Mouse (Mus musculus): Measurements from ENCODE around the gene Zfp64. TPM values are rescaled to one million over a fixed set of nuclear protein-coding genes. Genes with fewer than 3 reads are reported as not detected.
"Not testable (repeated sequence)": the region's sequence is repeated elsewhere in the genome, so short reads cannot be mapped to it uniquely, and the experiment has no call there.

Gene Zfp64
- polyA plus RNA-seq, 1 experiment from 2014 or later = 46.0 TPM

- H3K36me3 ChIP-seq (ENCODE audit: control insufficient read depth, insufficient read depth, low read length) = no peaks in the 10 kb centered on the region
- H3K4me1 ChIP-seq (ENCODE audit: control insufficient read depth, insufficient read depth, low read length) = peaks cover 9% of the 10 kb centered on the region
- H3K9me3 ChIP-seq (replicated peaks; ENCODE audit: control insufficient read depth, low read length, poor library complexity, severe bottlenecking) = no peaks in the 10 kb centered on the region
- no peak overlapping the region for H3K9ac ChIP-seq (ENCODE audit: low read depth, low read length)
- no peak for ATAC-seq
- H3K27ac ChIP-seq (ENCODE audit: low read length) = no peak overlapping the region
- no peak overlapping the region for H3K4me2 ChIP-seq (ENCODE audit: low read length)
- 0 out of 2 replicates have a peak, but pooled peaks cover 2% of the 10 kb centered on the region for H3K27me3 ChIP-seq (ENCODE audit: control insufficient read depth, insufficient read depth, low read depth, low read length)
- no peak overlapping the region for H3K4me3 ChIP-seq (ENCODE audit: low read depth, low read length)
- 7% methylated on average over 16 of the region's 16 CpGs for WGBS
Observed at GRCm38 (mm10) chr2:168860032-168860691, 95.2 kb downstream of the Zfp64 start.

- Histone ChIP-seq H3K27me3 (ENCODE audit: control insufficient read depth, insufficient read depth, low read depth, low read length) (0 out of 2 replicates have a peak, but pooled peaks cover 2% of the 10 kb centered on the region), H3K4me1 (ENCODE audit: control insufficient read depth, insufficient read depth, low read length) (peaks cover 9% of the 10 kb centered on the region), H3K9me3 (replicated peaks; ENCODE audit: control insufficient read depth, low read length, poor library complexity, severe bottlenecking) (no peaks in the 10 kb centered on the region), H3K4me3 (ENCODE audit: low read depth, low read length) (no peak overlapping the region), H3K27ac (ENCODE audit: low read length) (no peak overlapping the region), H3K4me2 (ENCODE audit: low read length) (no peak overlapping the region), H3K36me3 (ENCODE audit: control insufficient read depth, insufficient read depth, low read length) (no peaks in the 10 kb centered on the region), H3K9ac (ENCODE audit: low read depth, low read length) (no peak overlapping the region)
- ATAC-seq = no peak
- 73% methylated on average over 7 of the region's 7 CpGs for WGBS
Observed at GRCm38 (mm10) chr2:168856638-168857037, 98.7 kb downstream of the Zfp64 start.

GRCm38 (mm10) chr2:168854777-168855176, 100.6 kb downstream of the Zfp64 start:
- H3K4me1 ChIP-seq (ENCODE audit: control insufficient read depth, insufficient read depth, low read length) = no peaks in the 10 kb centered on the region; the same call in 1 of the 2 replicates
- 0 out of 2 replicates have a peak, but pooled peaks cover 2% of the 10 kb centered on the region for H3K27me3 ChIP-seq (ENCODE audit: control insufficient read depth, insufficient read depth, low read depth, low read length)
- ATAC-seq = no peak
- 65% methylated on average over 1 of the region's 1 CpGs for WGBS
- H3K4me3 ChIP-seq (ENCODE audit: low read depth, low read length) = no peak overlapping the region
- no peak overlapping the region for H3K9ac ChIP-seq (ENCODE audit: low read depth, low read length)
- no peak overlapping the region for H3K4me2 ChIP-seq (ENCODE audit: low read length)
- no peaks in the 10 kb centered on the region for H3K9me3 ChIP-seq (replicated peaks; ENCODE audit: control insufficient read depth, low read length, poor library complexity, severe bottlenecking)
- no peak overlapping the region for H3K27ac ChIP-seq (ENCODE audit: low read length)
- H3K36me3 ChIP-seq (ENCODE audit: control insufficient read depth, insufficient read depth, low read length) = no peaks in the 10 kb centered on the region

GRCm38 (mm10) chr2:168853869-168854268, 101.5 kb downstream of the Zfp64 start:
- not testable (repeated sequence) for H3K4me1 ChIP-seq (ENCODE audit: control insufficient read depth, insufficient read depth, low read length); H3K27ac ChIP-seq (ENCODE audit: low read length); H3K4me2 ChIP-seq (ENCODE audit: low read length); ATAC-seq; H3K9me3 ChIP-seq (replicated peaks; ENCODE audit: control insufficient read depth, low read length, poor library complexity, severe bottlenecking); H3K9ac ChIP-seq (ENCODE audit: low read depth, low read length); H3K27me3 ChIP-seq (ENCODE audit: control insufficient read depth, insufficient read depth, low read depth, low read length); H3K4me3 ChIP-seq (ENCODE audit: low read depth, low read length); H3K36me3 ChIP-seq (ENCODE audit: control insufficient read depth, insufficient read depth, low read length)
- 94% methylated on average over 11 of the region's 13 CpGs for WGBS

GRCm38 (mm10) chr2:168851545-168851944, 103.8 kb downstream of the Zfp64 start:
- Histone ChIP-seq H3K9ac (ENCODE audit: low read depth, low read length) (no peak overlapping the region), H3K27me3 (ENCODE audit: control insufficient read depth, insufficient read depth, low read depth, low read length) (no peaks in the 10 kb centered on the region), H3K4me1 (ENCODE audit: control insufficient read depth, insufficient read depth, low read length) (no peaks in the 10 kb centered on the region), H3K36me3 (ENCODE audit: control insufficient read depth, insufficient read depth, low read length) (no peaks in the 10 kb centered on the region), H3K9me3 (replicated peaks; ENCODE audit: control insufficient read depth, low read length, poor library complexity, severe bottlenecking) (no peaks in the 10 kb centered on the region), H3K4me2 (ENCODE audit: low read length) (no peak overlapping the region), H3K27ac (ENCODE audit: low read length) (no peak overlapping the region), H3K4me3 (ENCODE audit: low read depth, low read length) (no peak overlapping the region)
- no peak for ATAC-seq
- WGBS = 56% methylated on average over 10 of the region's 10 CpGs

GRCm38 (mm10) chr2:168848553-168848952, 106.8 kb downstream of the Zfp64 start:
- no peaks in the 10 kb centered on the region for H3K4me1 ChIP-seq (ENCODE audit: control insufficient read depth, insufficient read depth, low read length)
- H3K36me3 ChIP-seq (ENCODE audit: control insufficient read depth, insufficient read depth, low read length) = no peaks in the 10 kb centered on the region
- no peak overlapping the region for H3K4me3 ChIP-seq (ENCODE audit: low read depth, low read length)
- no peaks in the 10 kb centered on the region for H3K27me3 ChIP-seq (ENCODE audit: control insufficient read depth, insufficient read depth, low read depth, low read length)
- no peak overlapping the region for H3K27ac ChIP-seq (ENCODE audit: low read length)
- no peak overlapping the region for H3K9ac ChIP-seq (ENCODE audit: low read depth, low read length)
- H3K9me3 ChIP-seq (replicated peaks; ENCODE audit: control insufficient read depth, low read length, poor library complexity, severe bottlenecking) = no peaks in the 10 kb centered on the region
- WGBS = 83% methylated on average over 3 of the region's 3 CpGs
- no peak overlapping the region for H3K4me2 ChIP-seq (ENCODE audit: low read length)
- no peak for ATAC-seq

GRCm38 (mm10) chr2:168846180-168846720, 109.1 kb downstream of the Zfp64 start:
- Histone ChIP-seq H3K4me2 (ENCODE audit: low read length) (no peak overlapping the region), H3K4me1 (ENCODE audit: control insufficient read depth, insufficient read depth, low read length) (peaks cover 9% of the 10 kb centered on the region), H3K9me3 (replicated peaks; ENCODE audit: control insufficient read depth, low read length, poor library complexity, severe bottlenecking) (no peaks in the 10 kb centered on the region), H3K9ac (ENCODE audit: low read depth, low read length) (no peak overlapping the region), H3K27ac (ENCODE audit: low read length) (no peak overlapping the region), H3K4me3 (ENCODE audit: low read depth, low read length) (no peak overlapping the region), H3K27me3 (ENCODE audit: control insufficient read depth, insufficient read depth, low read depth, low read length) (peaks cover 6% of the 10 kb centered on the region), H3K36me3 (ENCODE audit: control insufficient read depth, insufficient read depth, low read length) (no peaks in the 10 kb centered on the region)
- 88% methylated on average over 7 of the region's 7 CpGs for WGBS
- ATAC-seq = no peak

Other genes with a start within 250 kb of the Zfp64 start
- gene Atp9a, start 213.2 kb downstream of the Zfp64 start, polyA plus RNA-seq (2015; fragmentation: Nextera tagmentation; extraction: Ambion mirVana) = 88.4 and 97.1 TPM in 2 replicates
- gene Sall4, start 187.6 kb downstream of the Zfp64 start, polyA plus RNA-seq (2015; fragmentation: Nextera tagmentation; extraction: Ambion mirVana) = 0.84 and 1.9 TPM in 2 replicates

Data from midbrain, embryonic 16.5 days (tissue).